Mouse (Mus musculus): ENCODE results near the gene Rnf43. TPM values are rescaled to one million over a fixed set of nuclear protein-coding genes. Genes with fewer than 3 reads are reported as not detected.

The Rnf43 gene
- polyA plus RNA-seq (2015; fragmentation: Nextera tagmentation; extraction: Ambion mirVana), result 3.8 and 5.5 TPM in 2 replicates

GRCm38 (mm10) chr11:87662407-87662806 lies at the start of gene Rnf43:
Gene Rnf43, plus strand, starts transcription at chr11:87662722.
- Histone ChIP-seq H3K27me3 (no peaks in the 10 kb centered on the region; the same call in 1 of the 2 replicates), H3K9me3 (replicated peaks) (no peaks in the 10 kb centered on the region), H3K36me3 (no peaks in the 10 kb centered on the region), H3K9ac (peak within 1 kb of the TSS; percentile 53), H3K4me3 (replicated peaks) (peak within 1 kb of the TSS; percentile 51), H3K4me2 (peak within 1 kb of the TSS; percentile 56), H3K4me1 (replicated peaks) (peaks cover 8% of the 10 kb centered on the region), H3K27ac (no peak within 1 kb of the TSS)
- peak; percentile 78 for DNase-seq
- WGBS (ENCODE audit: insufficient replicate concordance), result under 1% methylated on average over 8 of the region's 8 CpGs
- ATAC-seq (ENCODE audit: low read depth), result peak; percentile 90

- H3K27me3 ChIP-seq, result no peaks in the 10 kb centered on the region
- H3K27ac ChIP-seq, result no peak overlapping the region
- no peak overlapping the region for H3K9ac ChIP-seq
- peaks cover 90% of the 10 kb centered on the region for H3K36me3 ChIP-seq
- H3K4me1 ChIP-seq (replicated peaks), result peaks cover 14% of the 10 kb centered on the region
- no peak for DNase-seq
- H3K4me2 ChIP-seq, result no peak overlapping the region
- ATAC-seq (ENCODE audit: low read depth), result no peak
- WGBS (ENCODE audit: insufficient replicate concordance), result 77% methylated on average over 7 of the region's 7 CpGs
- H3K4me3 ChIP-seq (replicated peaks), result no peak overlapping the region
- H3K9me3 ChIP-seq (replicated peaks), result no peaks in the 10 kb centered on the region
Measured at GRCm38 (mm10) chr11:87613972-87614371, 48.5 kb upstream of the Rnf43 start.

- Histone ChIP-seq H3K4me3 (replicated peaks) (no peak overlapping the region), H3K27me3 (no peaks in the 10 kb centered on the region), H3K36me3 (peaks cover 76% of the 10 kb centered on the region), H3K9me3 (replicated peaks) (no peaks in the 10 kb centered on the region), H3K9ac (no peak overlapping the region), H3K27ac (no peak overlapping the region), H3K4me2 (no peak overlapping the region), H3K4me1 (replicated peaks) (peaks cover 24% of the 10 kb centered on the region)
- DNase-seq (no peak), ATAC-seq (ENCODE audit: low read depth) (no peak)
- 87% methylated on average over 5 of the region's 5 CpGs for WGBS (ENCODE audit: insufficient replicate concordance)
Measured at GRCm38 (mm10) chr11:87615551-87615950, 47.0 kb upstream of the Rnf43 start.

GRCm38 (mm10) chr11:87615952-87616351 lies 46.6 kb upstream of the Rnf43 start:
- no peaks in the 10 kb centered on the region for H3K27me3 ChIP-seq
- no peak overlapping the region for H3K9ac ChIP-seq
- peaks cover 28% of the 10 kb centered on the region for H3K4me1 ChIP-seq (replicated peaks)
- H3K4me2 ChIP-seq, result no peak overlapping the region
- H3K36me3 ChIP-seq, result peaks cover 72% of the 10 kb centered on the region
- no peak for DNase-seq
- ATAC-seq (ENCODE audit: low read depth), result no peak
- no peak overlapping the region for H3K27ac ChIP-seq
- H3K9me3 ChIP-seq (replicated peaks), result no peaks in the 10 kb centered on the region
- WGBS (ENCODE audit: insufficient replicate concordance), result 85% methylated on average over 2 of the region's 2 CpGs
- H3K4me3 ChIP-seq (replicated peaks), result no peak overlapping the region

GRCm38 (mm10) chr11:87616790-87617474 lies 45.6 kb upstream of the Rnf43 start, which contains the start of gene Hsf5:
Gene Hsf5, plus strand, starts transcription at chr11:87617164.
- Histone ChIP-seq H3K4me3 (replicated peaks) (no peak within 1 kb of the TSS), H3K4me2 (no peak within 1 kb of the TSS), H3K27ac (0 out of 2 replicates have a peak within 1 kb of the TSS, but pooled peaks have one; percentile 31), H3K36me3 (peaks cover 62% of the 10 kb centered on the region), H3K9ac (no peak within 1 kb of the TSS), H3K4me1 (replicated peaks) (peaks cover 28% of the 10 kb centered on the region), H3K9me3 (replicated peaks) (no peaks in the 10 kb centered on the region), H3K27me3 (no peaks in the 10 kb centered on the region)
- ATAC-seq (ENCODE audit: low read depth) (no peak), DNase-seq (no peak)
- WGBS (ENCODE audit: insufficient replicate concordance), result 94% methylated on average over 68 of the region's 69 CpGs

- H3K9ac ChIP-seq, result no peak overlapping the region
- 92% methylated on average over 32 of the region's 32 CpGs for WGBS (ENCODE audit: insufficient replicate concordance)
- ATAC-seq (ENCODE audit: low read depth) (no peak), DNase-seq (no peak)
- peaks cover 28% of the 10 kb centered on the region for H3K4me1 ChIP-seq (replicated peaks)
- no peaks in the 10 kb centered on the region for H3K27me3 ChIP-seq
- H3K27ac ChIP-seq, result 0 out of 2 replicates have a peak overlapping the region, but pooled peaks have one; percentile 31
- H3K4me2 ChIP-seq, result no peak overlapping the region
- no peaks in the 10 kb centered on the region for H3K9me3 ChIP-seq (replicated peaks)
- no peak overlapping the region for H3K4me3 ChIP-seq (replicated peaks)
- H3K36me3 ChIP-seq, result peaks cover 56% of the 10 kb centered on the region
Measured at GRCm38 (mm10) chr11:87617606-87618005, 44.9 kb upstream of the Rnf43 start.

GRCm38 (mm10) chr11:87623160-87623559 lies 39.4 kb upstream of the Rnf43 start:
- no peak for ATAC-seq (ENCODE audit: low read depth)
- Histone ChIP-seq H3K9ac (no peak overlapping the region), H3K27me3 (no peaks in the 10 kb centered on the region), H3K36me3 (peaks cover 15% of the 10 kb centered on the region; the same call in 1 of the 2 replicates), H3K9me3 (replicated peaks) (no peaks in the 10 kb centered on the region), H3K4me2 (no peak overlapping the region), H3K4me1 (replicated peaks) (peaks cover 22% of the 10 kb centered on the region), H3K4me3 (replicated peaks) (no peak overlapping the region), H3K27ac (no peak overlapping the region)
- no peak for DNase-seq
- WGBS (ENCODE audit: insufficient replicate concordance), result 79% methylated on average over 4 of the region's 4 CpGs

GRCm38 (mm10) chr11:87629859-87630258 lies 32.7 kb upstream of the Rnf43 start:
- Histone ChIP-seq H3K4me3 (replicated peaks) (no peak overlapping the region), H3K27me3 (no peaks in the 10 kb centered on the region), H3K9me3 (replicated peaks) (no peaks in the 10 kb centered on the region), H3K4me2 (no peak overlapping the region), H3K27ac (no peak overlapping the region), H3K9ac (no peak overlapping the region), H3K4me1 (replicated peaks) (peaks cover 4% of the 10 kb centered on the region; the same call in 1 of the 2 replicates), H3K36me3 (0 out of 2 replicates have a peak, but pooled peaks cover 3% of the 10 kb centered on the region)
- 15% methylated on average over 10 of the region's 10 CpGs for WGBS (ENCODE audit: insufficient replicate concordance)
- ATAC-seq (ENCODE audit: low read depth) (0 out of 2 replicates have a peak, but pooled peaks have one; percentile 41), DNase-seq (peak; percentile 17)

GRCm38 (mm10) chr11:87638793-87639192 lies 23.7 kb upstream of the Rnf43 start:
- Histone ChIP-seq H3K4me3 (replicated peaks) (peak overlapping the region; percentile 58), H3K27ac (peak overlapping the region; percentile 55), H3K36me3 (no peaks in the 10 kb centered on the region), H3K9me3 (replicated peaks) (no peaks in the 10 kb centered on the region), H3K4me1 (replicated peaks) (peaks cover 12% of the 10 kb centered on the region), H3K4me2 (peak overlapping the region; percentile 82), H3K9ac (peak overlapping the region; percentile 77), H3K27me3 (no peaks in the 10 kb centered on the region)
- ATAC-seq (ENCODE audit: low read depth), result peak; percentile 52
- DNase-seq, result no peak
- 35% methylated on average over 2 of the region's 2 CpGs for WGBS (ENCODE audit: insufficient replicate concordance)

GRCm38 (mm10) chr11:87639206-87639605 lies 23.3 kb upstream of the Rnf43 start:
- peaks cover 12% of the 10 kb centered on the region for H3K4me1 ChIP-seq (replicated peaks)
- peak; percentile 99 for ATAC-seq (ENCODE audit: low read depth)
- peak overlapping the region; percentile 55 for H3K27ac ChIP-seq
- peak; percentile 73 for DNase-seq
- peak overlapping the region; percentile 77 for H3K9ac ChIP-seq
- H3K9me3 ChIP-seq (replicated peaks), result no peaks in the 10 kb centered on the region
- H3K36me3 ChIP-seq, result no peaks in the 10 kb centered on the region
- H3K27me3 ChIP-seq, result no peaks in the 10 kb centered on the region
- H3K4me2 ChIP-seq, result peak overlapping the region; percentile 82
- H3K4me3 ChIP-seq (replicated peaks), result peak overlapping the region; percentile 58
- WGBS (ENCODE audit: insufficient replicate concordance), result 0% methylated on average over 29 of the region's 29 CpGs

GRCm38 (mm10) chr11:87642865-87643264 lies 19.7 kb upstream of the Rnf43 start:
- no peak for DNase-seq
- Histone ChIP-seq H3K4me3 (replicated peaks) (no peak overlapping the region), H3K4me2 (no peak overlapping the region), H3K9ac (no peak overlapping the region), H3K4me1 (replicated peaks) (peaks cover 18% of the 10 kb centered on the region), H3K36me3 (no peaks in the 10 kb centered on the region), H3K27ac (no peak overlapping the region), H3K27me3 (no peaks in the 10 kb centered on the region), H3K9me3 (replicated peaks) (no peaks in the 10 kb centered on the region)
- ATAC-seq (ENCODE audit: low read depth), result no peak

GRCm38 (mm10) chr11:87654693-87655092 lies 7.8 kb upstream of the Rnf43 start:
- 51% methylated on average over 5 of the region's 5 CpGs for WGBS (ENCODE audit: insufficient replicate concordance)
- Histone ChIP-seq H3K27ac (no peak overlapping the region), H3K36me3 (no peaks in the 10 kb centered on the region), H3K9me3 (replicated peaks) (no peaks in the 10 kb centered on the region), H3K4me2 (no peak overlapping the region), H3K4me3 (replicated peaks) (no peak overlapping the region), H3K4me1 (replicated peaks) (no peaks in the 10 kb centered on the region), H3K27me3 (no peaks in the 10 kb centered on the region; the same call in 1 of the 2 replicates), H3K9ac (no peak overlapping the region)
- no peak for ATAC-seq (ENCODE audit: low read depth)
- DNase-seq, result no peak

Data from liver, embryonic 13.5 days (tissue).